Mouse (Mus musculus) C2C12 (cell line): Measurements from ENCODE around the gene Slc28a3.
A peak's percentile ranks its signal among the peaks of the same experiment; 100 is the strongest.

ENCODE experiments used
- CTCF ChIP-seq: IDR thresholded peaks from one replicate; pipeline ENCODE4 v1.5.1; 2011; ENCODE audit not compliant: control insufficient read depth, insufficient read depth, insufficient read length
- MAX ChIP-seq: IDR thresholded peaks from one replicate; pipeline ENCODE4 v1.6.1; 2011; ENCODE audit warnings: mild to moderate bottlenecking, control low read depth

GRCm38 (mm10) chr13:58589517-58589858 is 21.2 kb downstream of the Slc28a3 start:
- TF ChIP-seq MAX = no peak
- TF ChIP-seq CTCF = peak; percentile 31
